Comparison of ENCODE assay signal across 8 mouse cellular contexts in the genomic region with DNA sequence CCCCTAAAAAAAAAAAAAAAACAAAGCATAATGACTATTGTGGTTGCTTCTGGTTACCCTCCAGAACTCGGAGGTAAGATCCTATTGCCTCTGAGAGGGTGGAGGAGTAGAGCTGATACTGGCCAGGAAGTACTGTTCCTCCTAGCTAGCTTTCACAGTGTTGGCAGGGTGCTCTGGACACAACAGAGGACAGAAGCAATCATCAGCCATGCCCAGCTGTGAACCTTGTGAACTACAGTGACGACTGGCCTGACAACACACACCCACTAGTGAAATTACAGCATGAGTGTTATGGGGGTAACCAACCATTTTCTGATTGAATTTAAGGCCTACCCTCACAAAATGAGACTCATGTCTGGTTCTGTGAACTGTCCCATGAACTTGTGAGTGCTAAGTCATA.
"Had no signal": no experiment of that assay in that cellular context is flagged by ENCODE, and none has a peak within 500 bp of the region (broad histone marks: within the 10 kb centered on the region; RNA-seq: fewer than 3 reads in every experiment).

No protein-coding gene starts in this region.

- H3K4me1 ChIP-seq: stomach, embryonic 15.5 days had no signal

- H3K9me3 ChIP-seq: neural tube, embryonic 15.5 days; stomach, embryonic 15.5 days had no signal

- H3K4me3 ChIP-seq: neural tube, embryonic 15.5 days; stomach, embryonic 15.5 days had no signal

- H3K4me2 ChIP-seq: neural tube, embryonic 15.5 days; stomach, embryonic 15.5 days had no signal

- H3K27me3 ChIP-seq: neural tube, embryonic 15.5 days; stomach, embryonic 15.5 days had no signal

- H3K36me3 ChIP-seq: neural tube, embryonic 15.5 days; stomach, embryonic 15.5 days had no signal

- DNase-seq: right cerebral cortex, adult 18-20 months; right cerebral cortex, postnatal 14 days; right cerebral cortex, postnatal 25 days; right cerebral cortex, postnatal 4 days; spleen, adult 18-20 months had no signal

- H3K9ac ChIP-seq: neural tube, embryonic 15.5 days; stomach, embryonic 15.5 days had no signal

- H3K27ac ChIP-seq: neural tube, embryonic 15.5 days; stomach, embryonic 15.5 days; stomach, postnatal 0 days had no signal
